Comparison of ENCODE assay signal across 8 mouse cellular contexts in the genomic region with DNA sequence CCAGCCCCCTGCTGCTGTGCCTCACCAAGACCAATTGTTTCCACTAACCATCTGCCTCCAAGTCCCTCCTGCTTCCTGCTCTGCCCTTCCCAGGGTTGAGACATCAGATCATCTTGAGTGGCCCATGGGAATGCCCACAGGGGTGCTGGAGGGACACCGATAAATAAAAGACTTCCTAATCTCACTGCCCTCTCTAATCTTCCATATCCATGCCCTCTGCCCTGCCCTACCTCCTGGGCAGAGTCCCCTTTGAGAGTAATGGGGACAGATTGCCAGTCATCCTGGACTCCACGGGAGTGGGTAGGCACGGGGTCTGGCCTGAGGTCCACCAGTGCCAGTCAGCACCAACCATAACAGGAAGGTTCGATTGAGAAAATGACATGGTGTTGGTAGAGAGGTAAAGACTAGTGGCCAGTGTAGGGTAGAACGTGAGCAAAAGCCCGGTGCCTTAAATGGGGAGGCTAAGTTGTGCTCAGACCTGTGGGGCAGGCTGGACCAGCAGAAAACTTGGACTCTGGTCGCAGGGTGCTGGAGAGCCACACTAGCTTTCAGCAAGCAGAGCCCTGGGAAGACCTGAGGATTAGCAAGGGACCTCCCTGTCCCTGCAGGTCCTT. TPM values are rescaled to one million over a fixed set of nuclear protein-coding genes. Genes with fewer than 3 reads are reported as not detected.
DNase-seq lines count a peak whose midpoint lies in the region; ATAC-seq and TF ChIP-seq lines count a peak whose summit lies in the region.
"Had no signal": no experiment of that assay in that cellular context is flagged by ENCODE, and none has a peak within 500 bp of the region (broad histone marks: within the 10 kb centered on the region; RNA-seq: fewer than 3 reads in every experiment).

No protein-coding gene starts in this region.

- H3K79me2 ChIP-seq in CH12.LX (replicated peaks; ENCODE audit: control insufficient read depth, extremely low read depth, insufficient read depth, poor library complexity, severe bottlenecking) = peaks cover 18% of the 10 kb centered on the region

- no peaks in the 10 kb centered on the region for H3K9me3 ChIP-seq in CH12.LX (replicated peaks; ENCODE audit: low read length)
- no peaks in the 10 kb centered on the region for H3K9me3 ChIP-seq in G1E (replicated peaks)
- no peaks in the 10 kb centered on the region for H3K9me3 ChIP-seq in hindbrain, embryonic 15.5 days
- no peaks in the 10 kb centered on the region for H3K9me3 ChIP-seq in midbrain, embryonic 10.5 days (replicated peaks)

- no peak for TF ChIP-seq RAD21 in CH12.LX (IDR thresholded peaks at IDR 0.05; ENCODE audit: low read depth, low read length)

- peak overlapping the region; percentile 87 for H3K27ac ChIP-seq in CH12.LX (ENCODE audit: insufficient read depth, low read depth)
- H3K27ac ChIP-seq in hindbrain, embryonic 15.5 days (replicated peaks) = no peak overlapping the region
- H3K27ac ChIP-seq in midbrain, embryonic 10.5 days (replicated peaks) = peak overlapping the region; percentile 65; the same call in 1 of the 2 replicates

- no peak for ATAC-seq in G1E (ENCODE audit: extremely low read depth, insufficient number of reproducible peaks, low FRiP score, poor library complexity, severe bottlenecking)
- 0 out of 2 replicates have a peak, but pooled peaks have one; percentile 16 for ATAC-seq in hindbrain, embryonic 15.5 days (ENCODE audit: low FRiP score, low read depth)

- WGBS in hindbrain, embryonic 15.5 days = 37% methylated on average over 7 of the region's 7 CpGs
- WGBS in midbrain, embryonic 10.5 days = 31% methylated on average over 7 of the region's 7 CpGs

- peak overlapping the region; percentile 42; the same call in 1 of the 2 replicates for H3K4me2 ChIP-seq in CH12.LX (ENCODE audit: insufficient read depth, low read depth, poor library complexity, severe bottlenecking)
- peak overlapping the region; percentile 69 for H3K4me2 ChIP-seq in hindbrain, embryonic 15.5 days

- TF ChIP-seq CTCF in CH12.LX (conservative IDR thresholded peaks at IDR 0.05 in 1 of 2, IDR thresholded peaks at IDR 0.05 in 1 of 2; ENCODE audit: low read depth in 2 of 2, low read length in 2 of 2) (no peak), G1E (IDR thresholded peaks at IDR 0.05; ENCODE audit: low read depth, low read length) (no peak)

- dilution Hi-C loops in CH12.LX (cut with MboI; ENCODE audit: extremely low pct_ligation_motif_present, extremely low pct_unique_long_range_greater_than_20kb, low sequenced_read_pairs) = no loop called here

- peaks cover 27 to 71% of the 10 kb centered on the region in 2 experiments for H3K4me1 ChIP-seq in CH12.LX (ENCODE audit: control insufficient read depth in 1 of 2, insufficient read depth in 2 of 2)
- H3K4me1 ChIP-seq in G1E (ENCODE audit: insufficient read depth, low read depth, low read length) = peaks cover 45% of the 10 kb centered on the region
- H3K4me1 ChIP-seq in hindbrain, embryonic 15.5 days (replicated peaks) = peaks cover 12% of the 10 kb centered on the region
- peaks cover 46% of the 10 kb centered on the region for H3K4me1 ChIP-seq in midbrain, embryonic 10.5 days

- no peak for TF ChIP-seq POLR2A in CH12.LX (IDR thresholded peaks at IDR 0.05; ENCODE audit: low read depth, low read length)

- DNase-seq in CH12.LX (ENCODE audit: extremely low read depth) = no peak
- no peak for DNase-seq in G1E (ENCODE audit: low spot score)
- no peak for DNase-seq in midbrain, embryonic 10.5 days (ENCODE audit: low spot score)
- DNase-seq in thymus, postnatal 10 days (ENCODE audit: low spot score in 2 of 2) = no peak
- no peak for DNase-seq in adrenal gland, postnatal 25 days
- no peak for DNase-seq in spleen, postnatal 10 days (ENCODE audit: low spot score in 2 of 2)
- DNase-seq: kidney, adult 18-20 months had no signal

- no peak overlapping the region; the same call in 1 of the 2 replicates for H3K9ac ChIP-seq in CH12.LX (ENCODE audit: insufficient read depth, low read depth)
- no peak overlapping the region for H3K9ac ChIP-seq in hindbrain, embryonic 15.5 days

- H3K4me3 ChIP-seq in CH12.LX (replicated peaks in 1 of 3; ENCODE audit: low read depth in 2 of 3, low read length in 2 of 3, poor library complexity in 1 of 3) = peak overlapping the region; percentile 72 to 89 (median 86)
- H3K4me3 ChIP-seq in G1E (ENCODE audit: low read depth, low read length) = peak overlapping the region; percentile 66; the same call in 1 of the 2 replicates
- H3K4me3 ChIP-seq in hindbrain, embryonic 15.5 days = peak overlapping the region; percentile 33
- H3K4me3 ChIP-seq in midbrain, embryonic 10.5 days = peak overlapping the region; percentile 54

- in situ Hi-C loops in CH12.LX (cut with MboI; ENCODE audit: low pct_ligation_motif_present, low pct_unique_long_range_greater_than_20kb, low sequenced_read_pairs) = no loop called here

- no peak for TF ChIP-seq EP300 in CH12.LX (IDR thresholded peaks at IDR 0.05; ENCODE audit: low read length)

- H3K27me3 ChIP-seq in CH12.LX (replicated peaks) (no peaks in the 10 kb centered on the region), G1E (ENCODE audit: insufficient read depth, low read length) (peaks cover 53% of the 10 kb centered on the region)
- peaks cover 10% of the 10 kb centered on the region for H3K27me3 ChIP-seq in hindbrain, embryonic 15.5 days
- peaks cover 66% of the 10 kb centered on the region for H3K27me3 ChIP-seq in midbrain, embryonic 10.5 days (ENCODE audit: low read depth, poor library complexity, severe bottlenecking)

- H3K36me3 ChIP-seq in CH12.LX (replicated peaks in 1 of 2; ENCODE audit: control insufficient read depth in 1 of 2, insufficient read depth in 1 of 2, low read length in 1 of 2) = peaks cover 5 to 10% of the 10 kb centered on the region in 2 experiments
- no peaks in the 10 kb centered on the region for H3K36me3 ChIP-seq in G1E (replicated peaks)
- H3K36me3 ChIP-seq in hindbrain, embryonic 15.5 days = no peaks in the 10 kb centered on the region
- H3K36me3 ChIP-seq in midbrain, embryonic 10.5 days = no peaks in the 10 kb centered on the region

TF ChIP-seq in CH12.LX, 34 proteins besides CTCF, POLR2A, EP300 and RAD21:
- TF ChIP-seq ZKSCAN1 (IDR thresholded peaks at IDR 0.05; ENCODE audit: borderline replicate concordance, low read depth, low read length) = no peak
- no peak; the same call in 1 of the 2 replicates for TF ChIP-seq MEF2A (IDR thresholded peaks at IDR 0.05; ENCODE audit: borderline replicate concordance, low read depth, low read length)
- TF ChIP-seq SMC3 (IDR thresholded peaks at IDR 0.05; ENCODE audit: low read depth, low read length) = no peak
- peak; percentile 29; the same call in 1 of the 2 replicates for TF ChIP-seq BHLHE40 (IDR thresholded peaks at IDR 0.05; ENCODE audit: low read depth, low read length)

RNA-seq across cellular contexts. Expression of gene Tnfrsf13c, which starts 0.5 kb away (rescaled TPM):
- total RNA-seq in CH12.LX (2012; rRNA removed) (287 and 334 TPM in 2 replicates), CH12.LX (2014; rRNA removed) (188 and 204 TPM in 2 replicates), G1E (2014; fragmentation: Nextera tagmentation) (1.6 and 2.4 TPM in 2 replicates), G1E (2017) (0.71 and 1.2 TPM in 2 replicates)
- polyA plus RNA-seq in CH12.LX (2012; ENCODE audit: insufficient read length, low read depth) (219 and 257 TPM in 2 replicates), G1E (2012) (0.18 and 0.65 TPM in 2 replicates)
- 0.37 and 0.69 TPM in 2 replicates for polyA plus RNA-seq in hindbrain, embryonic 15.5 days (2015; fragmentation: Nextera tagmentation; extraction: Ambion mirVana)
- 0.07 TPM in 1 of 2 replicates, not detected in the other for polyA plus RNA-seq in midbrain, embryonic 10.5 days (2016; fragmentation: Nextera tagmentation; extraction: Ambion mirVana)
- total RNA-seq in adrenal gland, postnatal 25 days (2021) = 0.21 TPM in 1 of 2 replicates, not detected in the other

RNA-seq across cellular contexts. Expression of gene Shisa8, which starts 12.1 kb away (rescaled TPM):
- 152 and 159 TPM in 2 replicates for total RNA-seq in CH12.LX (2012; rRNA removed)
- 94.6 and 103 TPM in 2 replicates for total RNA-seq in CH12.LX (2014; rRNA removed)
- polyA plus RNA-seq in CH12.LX (2012; ENCODE audit: insufficient read length, low read depth) = 64.2 and 83.4 TPM in 2 replicates
- not detected in 2 replicates for total RNA-seq in G1E (2014; fragmentation: Nextera tagmentation)
- 0.05 TPM in 1 of 2 replicates, not detected in the other for total RNA-seq in G1E (2017)
- polyA plus RNA-seq in G1E (2012) = not detected in 2 replicates
- 2.9 and 4.6 TPM in 2 replicates for polyA plus RNA-seq in hindbrain, embryonic 15.5 days (2015; fragmentation: Nextera tagmentation; extraction: Ambion mirVana)
- polyA plus RNA-seq in midbrain, embryonic 10.5 days (2016; fragmentation: Nextera tagmentation; extraction: Ambion mirVana) = 0.16 and 0.52 TPM in 2 replicates
- total RNA-seq in adrenal gland, postnatal 25 days (2021) = 0.24 and 0.48 TPM in 2 replicates

RNA-seq across cellular contexts. Expression of gene Cenpm, which starts 19.8 kb away (rescaled TPM):
- total RNA-seq in CH12.LX (2012; rRNA removed) = 31.5 and 34.2 TPM in 2 replicates
- 17.1 and 22.8 TPM in 2 replicates for total RNA-seq in CH12.LX (2014; rRNA removed)
- polyA plus RNA-seq in CH12.LX (2012; ENCODE audit: insufficient read length, low read depth) = 39.6 and 44.0 TPM in 2 replicates
- 70.7 and 84.1 TPM in 2 replicates for total RNA-seq in G1E (2014; fragmentation: Nextera tagmentation)
- 13.7 and 15.7 TPM in 2 replicates for total RNA-seq in G1E (2017)
- 103 and 105 TPM in 2 replicates for polyA plus RNA-seq in G1E (2012)
- 24.0 and 25.4 TPM in 2 replicates for polyA plus RNA-seq in hindbrain, embryonic 15.5 days (2015; fragmentation: Nextera tagmentation; extraction: Ambion mirVana)
- 94.9 and 102 TPM in 2 replicates for polyA plus RNA-seq in midbrain, embryonic 10.5 days (2016; fragmentation: Nextera tagmentation; extraction: Ambion mirVana)
- 5.9 and 7.5 TPM in 2 replicates for total RNA-seq in adrenal gland, postnatal 25 days (2021)

RNA-seq across cellular contexts. Expression of gene 1500009C09Rik, which starts 27.5 kb away (rescaled TPM):
- total RNA-seq in CH12.LX (2012; rRNA removed) (not detected in 2 replicates), CH12.LX (2014; rRNA removed) (not detected in 2 replicates), G1E (2014; fragmentation: Nextera tagmentation) (not detected in 2 replicates), G1E (2017) (not detected in 2 replicates)
- polyA plus RNA-seq in CH12.LX (2012; ENCODE audit: insufficient read length, low read depth) (not detected in 2 replicates), G1E (2012) (not detected in 2 replicates)
- polyA plus RNA-seq in hindbrain, embryonic 15.5 days (2015; fragmentation: Nextera tagmentation; extraction: Ambion mirVana) = 15.9 and 16.6 TPM in 2 replicates
- polyA plus RNA-seq in midbrain, embryonic 10.5 days (2016; fragmentation: Nextera tagmentation; extraction: Ambion mirVana) = 0.15 and 0.36 TPM in 2 replicates
- total RNA-seq in adrenal gland, postnatal 25 days (2021) = 0.62 TPM in 1 of 2 replicates, not detected in the other

RNA-seq across cellular contexts. Expression of gene Sept3, which starts 50.0 kb away (rescaled TPM):
- total RNA-seq in CH12.LX (2012; rRNA removed) (0.04 and 0.13 TPM in 2 replicates), CH12.LX (2014; rRNA removed) (not detected in 2 replicates), G1E (2014; fragmentation: Nextera tagmentation) (not detected in 2 replicates), G1E (2017) (0.05 and 0.12 TPM in 2 replicates)
- polyA plus RNA-seq in CH12.LX (2012; ENCODE audit: insufficient read length, low read depth) (0.07 TPM in 1 of 2 replicates, not detected in the other), G1E (2012) (not detected in 2 replicates)
- 374 and 408 TPM in 2 replicates for polyA plus RNA-seq in hindbrain, embryonic 15.5 days (2015; fragmentation: Nextera tagmentation; extraction: Ambion mirVana)
- 83.4 and 109 TPM in 2 replicates for polyA plus RNA-seq in midbrain, embryonic 10.5 days (2016; fragmentation: Nextera tagmentation; extraction: Ambion mirVana)
- total RNA-seq in adrenal gland, postnatal 25 days (2021) = 3.0 and 4.3 TPM in 2 replicates

Comparison
In these comparisons a context has a peak if more than half of its experiments do, and no peak if none do; other contexts are left out.
1. H3K4me3 ChIP-seq: peak in every context shown above with its lines; median percentile 86 in CH12.LX; 66 in G1E; 54 in midbrain, embryonic 10.5 days; 33 in hindbrain, embryonic 15.5 days.
2. RNA of gene Tnfrsf13c, which starts 0.5 kb away (polyA plus RNA-seq): 219 to 257 TPM in CH12.LX; 0.37 to 0.69 TPM in hindbrain, embryonic 15.5 days, 0.18 to 0.65 TPM in G1E and 0.07 TPM in midbrain, embryonic 10.5 days; every median in the first group is over 100 times any median in the second.
3. RNA of gene Shisa8, which starts 12.1 kb away (polyA plus RNA-seq): 64.2 to 83.4 TPM in CH12.LX; 2.9 to 4.6 TPM in hindbrain, embryonic 15.5 days, 0.16 to 0.52 TPM in midbrain, embryonic 10.5 days and not detected in G1E; every median in the first group is over 10 times any median in the second.